Mouse (Mus musculus) olfactory bulb, adult 2 months (tissue): ENCODE data around the gene Gucy2e.

Experiments
- CTCF ChIP-seq: fragments of 200-500 bp; IDR thresholded peaks from 2 replicates; pipeline ENCODE4 v1.5.1; 2012; ENCODE audit warnings: low read depth, mild to moderate bottlenecking, low read length, moderate library complexity; ENCODE audit not compliant: insufficient read depth
- POLR2A ChIP-seq: fragments of 200-500 bp; IDR thresholded peaks from 2 replicates; pipeline ENCODE4 v1.6.1; 2012; ENCODE audit warnings: mild to moderate bottlenecking, low read depth, low read length, moderate library complexity; ENCODE audit not compliant: insufficient read depth

GRCm38 (mm10) chr11:69257072-69257471 lies 20.2 kb upstream of the Gucy2e start:
- TF ChIP-seq CTCF, result no peak
- TF ChIP-seq POLR2A, result no peak
